Mouse (Mus musculus): ENCODE measurements around the gene Upf2.
"Not testable (repeated sequence)": the region's sequence is repeated elsewhere in the genome, so short reads cannot be mapped to it uniquely, and the experiment has no call there.

Upf2 gene

GRCm38 (mm10) chr2:6060071-6060804, 109.0 kb downstream of the Upf2 start:
- DNase-seq (ENCODE audit: extremely low read depth, insufficient read length, low spot score) = no peak

GRCm38 (mm10) chr2:6067341-6067740, 116.1 kb downstream of the Upf2 start:
- DNase-seq (ENCODE audit: extremely low read depth, insufficient read length, low spot score) = no peak

GRCm38 (mm10) chr2:6070925-6071324, 119.7 kb downstream of the Upf2 start:
- DNase-seq (ENCODE audit: extremely low read depth, insufficient read length, low spot score) = no peak

GRCm38 (mm10) chr2:6071598-6072440, 120.5 kb downstream of the Upf2 start:
- no peak for DNase-seq (ENCODE audit: extremely low read depth, insufficient read length, low spot score)

- no peak for DNase-seq (ENCODE audit: extremely low read depth, insufficient read length, low spot score)
Observed at GRCm38 (mm10) chr2:6072685-6073260, 121.5 kb downstream of the Upf2 start.

- no peak for DNase-seq (ENCODE audit: extremely low read depth, insufficient read length, low spot score)
Observed at GRCm38 (mm10) chr2:6074891-6075529, 123.7 kb downstream of the Upf2 start.

GRCm38 (mm10) chr2:6075530-6075896, 124.2 kb downstream of the Upf2 start:
- no peak for DNase-seq (ENCODE audit: extremely low read depth, insufficient read length, low spot score)

- no peak for DNase-seq (ENCODE audit: extremely low read depth, insufficient read length, low spot score)
Observed at GRCm38 (mm10) chr2:6080037-6080436, 128.8 kb downstream of the Upf2 start.

- no peak for DNase-seq (ENCODE audit: extremely low read depth, insufficient read length, low spot score)
Observed at GRCm38 (mm10) chr2:6081108-6081507, 129.8 kb downstream of the Upf2 start.

GRCm38 (mm10) chr2:6082615-6083014, 131.3 kb downstream of the Upf2 start:
- no peak for DNase-seq (ENCODE audit: extremely low read depth, insufficient read length, low spot score)

- no peak for DNase-seq (ENCODE audit: extremely low read depth, insufficient read length, low spot score)
Observed at GRCm38 (mm10) chr2:6083696-6084095, 132.4 kb downstream of the Upf2 start.

- no peak for DNase-seq (ENCODE audit: extremely low read depth, insufficient read length, low spot score)
Observed at GRCm38 (mm10) chr2:6085622-6086530, 134.6 kb downstream of the Upf2 start.

GRCm38 (mm10) chr2:6087151-6087550, 135.9 kb downstream of the Upf2 start:
- no peak for DNase-seq (ENCODE audit: extremely low read depth, insufficient read length, low spot score)

GRCm38 (mm10) chr2:6089941-6090340, 138.7 kb downstream of the Upf2 start:
- not testable (repeated sequence) for DNase-seq (ENCODE audit: extremely low read depth, insufficient read length, low spot score)

- no peak for DNase-seq (ENCODE audit: extremely low read depth, insufficient read length, low spot score)
Observed at GRCm38 (mm10) chr2:6097113-6097716, 145.9 kb downstream of the Upf2 start.

- no peak for DNase-seq (ENCODE audit: extremely low read depth, insufficient read length, low spot score)
Observed at GRCm38 (mm10) chr2:6098924-6099323, 147.7 kb downstream of the Upf2 start.

GRCm38 (mm10) chr2:6099443-6099842, 148.2 kb downstream of the Upf2 start:
- no peak for DNase-seq (ENCODE audit: extremely low read depth, insufficient read length, low spot score)

GRCm38 (mm10) chr2:6100027-6100749, 148.9 kb downstream of the Upf2 start:
- no peak for DNase-seq (ENCODE audit: extremely low read depth, insufficient read length, low spot score)

GRCm38 (mm10) chr2:6100755-6101154, 149.5 kb downstream of the Upf2 start:
- DNase-seq (ENCODE audit: extremely low read depth, insufficient read length, low spot score) = no peak
